Mouse (Mus musculus) limb, embryonic 14.5 days (tissue): ENCODE data around the gene Gpr108. TPM values are rescaled to one million over a fixed set of nuclear protein-coding genes. Genes with fewer than 3 reads are reported as not detected.

Experiments used
- ATAC-seq: fragments of 200-750 bp; cut with Nextera tagmentation; 2 replicates; pipeline ENCODE4 v1.8.0; 2017; ENCODE audit warnings: low read depth, moderate number of reproducible peaks, moderate TSS enrichment; ENCODE audit not compliant: low FRiP score
- DNase-seq: peaks from one replicate; pipeline ENCODE4 v3.0.0-alpha.2; 2015; ENCODE audit warnings: low spot score
- H3K27ac ChIP-seq: fragments of 300-500 bp; sonication (generic); replicated peaks from 2 replicates; pipeline ENCODE4 v1.5.1; 2014; ENCODE audit warnings: low read depth, mild to moderate bottlenecking, low read length, moderate library complexity, mixed read lengths
- H3K27me3 ChIP-seq: fragments of 300-500 bp; sonication (generic); 2 replicates; pipeline ENCODE4 v1.6.1; 2014; ENCODE audit warnings: low read length, mixed read lengths; ENCODE audit not compliant: control insufficient read depth, insufficient read depth
- H3K36me3 ChIP-seq: fragments of 300-500 bp; sonication (generic); 2 replicates; pipeline ENCODE4 v1.6.1; 2014; ENCODE audit warnings: mild to moderate bottlenecking, low read length, moderate library complexity, mixed read lengths; ENCODE audit not compliant: control insufficient read depth, insufficient read depth
- H3K4me1 ChIP-seq: fragments of 300-500 bp; sonication (generic); 2 replicates; pipeline ENCODE4 v1.6.1; 2014; ENCODE audit warnings: antibody characterized with exemption, low read length, mixed read lengths; ENCODE audit not compliant: control insufficient read depth, insufficient read depth
- H3K4me2 ChIP-seq: fragments of 300-500 bp; sonication (generic); replicated peaks from 2 replicates; pipeline ENCODE4 v1.6.1; 2014; ENCODE audit warnings: low read depth, mild to moderate bottlenecking, low read length, moderate library complexity; ENCODE audit not compliant: severe bottlenecking
- H3K4me3 ChIP-seq: fragments of 300-500 bp; sonication (generic); replicated peaks from 2 replicates; pipeline ENCODE4 v1.5.1; 2014; ENCODE audit warnings: low read length
- H3K9ac ChIP-seq: fragments of 300-500 bp; sonication (generic); 2 replicates; pipeline ENCODE4 v1.6.1; 2014; ENCODE audit warnings: mild to moderate bottlenecking, low read depth, low read length, moderate library complexity; ENCODE audit not compliant: severe bottlenecking
- H3K9me3 ChIP-seq: fragments of 300-500 bp; sonication (generic); 2 replicates; pipeline ENCODE4 v1.6.1; 2016; ENCODE audit warnings: low read length; ENCODE audit not compliant: control insufficient read depth
- POLR2A ChIP-seq: fragments of 200-500 bp; IDR thresholded peaks from 2 replicates; pipeline ENCODE4 v1.8.0; 2012; ENCODE audit warnings: inconsistent platforms, mild to moderate bottlenecking, moderate library complexity, borderline replicate concordance; ENCODE audit not compliant: insufficient read depth, insufficient read length; ENCODE audit errors: extremely low read depth
- WGBS: fragments of 180-500 bp; shearing (Covaris S2); extraction: QIAGEN DNeasy Blood & Tissue Kit; methylation state at CpG from one replicate; pipeline ENCODE4 v1.1.7; 2014; 5-methylcytosine and 5-hydroxymethylcytosine counted together
- polyA plus RNA-seq, 2 experiments: library from polyadenylated mRNA; depleted of rRNA in 1 of 2; stranded (reverse) in 1 of 2; unstranded in 1 of 2; fragments of >200 nt; fragmentation: Nextera tagmentation in 1 of 2; extraction: Ambion mirVana in 1 of 2; gene quantifications; 2 replicates each; pipeline versions ENCODE4 v1.2.1 to v1.2.3; 2012 to 2014

The Gpr108 gene
- polyA plus RNA-seq, 2 experiments: 36.4 to 39.6 TPM

DNA sequence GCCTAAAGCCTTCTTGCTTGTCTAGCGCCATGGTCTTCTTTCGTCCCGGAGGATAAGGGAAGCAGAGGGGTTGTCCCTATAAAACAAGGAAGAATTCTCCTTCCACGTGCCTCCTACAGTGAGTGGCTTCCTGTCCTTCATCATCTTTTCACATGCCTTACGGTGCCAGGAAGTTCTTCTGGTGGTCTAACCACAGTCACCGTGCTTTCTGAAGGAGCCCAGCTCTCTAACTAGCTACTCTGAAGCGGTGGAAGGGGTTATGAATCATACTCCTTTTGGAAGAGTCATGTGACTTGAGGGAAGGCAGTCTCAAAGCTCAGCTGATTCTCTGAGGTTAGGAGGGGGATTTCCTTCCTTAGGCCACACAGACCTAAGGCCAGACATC lies 42.4 kb upstream of the Gpr108 start:
- no peak for ATAC-seq
- no peak overlapping the region for H3K4me2 ChIP-seq
- no peak overlapping the region for H3K9ac ChIP-seq
- no peak overlapping the region for H3K4me3 ChIP-seq
- no peaks in the 10 kb centered on the region for H3K4me1 ChIP-seq
- no peaks in the 10 kb centered on the region for H3K27me3 ChIP-seq
- H3K27ac ChIP-seq: no peak overlapping the region
- no peak for DNase-seq
- H3K36me3 ChIP-seq: no peaks in the 10 kb centered on the region
- no peak for TF ChIP-seq POLR2A
- 87% methylated on average over 7 of the region's 7 CpGs for WGBS
- H3K9me3 ChIP-seq: no peaks in the 10 kb centered on the region; the same call in 1 of the 2 replicates

DNA sequence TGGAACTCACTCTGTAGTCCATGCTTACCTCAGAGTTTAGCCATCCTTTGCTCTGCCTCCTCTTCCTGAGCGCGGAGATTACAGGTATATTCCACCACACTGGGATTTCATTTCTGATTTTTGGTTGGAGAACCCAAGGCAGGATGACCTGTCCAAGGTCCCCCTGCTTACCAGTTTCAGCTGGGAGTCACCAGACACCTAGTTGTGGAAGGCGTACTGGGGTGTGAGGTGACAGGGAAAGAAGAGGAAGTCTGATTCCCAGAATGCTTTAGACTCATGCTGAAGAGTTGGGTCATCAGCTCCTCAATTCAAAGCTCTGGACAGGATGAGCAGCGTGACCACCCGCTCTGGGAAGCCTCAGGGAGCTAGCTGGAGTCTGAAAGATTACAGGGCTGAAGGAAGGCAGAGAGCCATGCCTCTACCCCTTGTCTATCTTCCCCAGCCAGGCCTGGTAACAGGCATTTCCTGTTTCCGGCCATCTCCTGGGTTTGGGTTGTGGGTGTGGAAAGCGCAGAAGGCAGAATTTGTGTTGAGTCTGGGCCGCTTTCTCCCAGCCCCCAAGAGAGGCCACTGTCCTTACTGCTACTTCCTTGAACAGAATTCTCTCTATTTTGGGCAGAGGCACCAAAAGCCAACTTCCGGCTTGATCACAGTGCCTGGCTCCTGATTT lies 41.9 kb upstream of the Gpr108 start:
- Histone ChIP-seq H3K9me3 (no peaks in the 10 kb centered on the region; the same call in 1 of the 2 replicates), H3K27me3 (no peaks in the 10 kb centered on the region), H3K4me1 (no peaks in the 10 kb centered on the region), H3K4me2 (no peak overlapping the region), H3K9ac (no peak overlapping the region), H3K27ac (no peak overlapping the region), H3K36me3 (no peaks in the 10 kb centered on the region), H3K4me3 (no peak overlapping the region)
- TF ChIP-seq POLR2A: no peak
- ATAC-seq: no peak
- no peak for DNase-seq
- 78% methylated on average over 9 of the region's 9 CpGs for WGBS

DNA sequence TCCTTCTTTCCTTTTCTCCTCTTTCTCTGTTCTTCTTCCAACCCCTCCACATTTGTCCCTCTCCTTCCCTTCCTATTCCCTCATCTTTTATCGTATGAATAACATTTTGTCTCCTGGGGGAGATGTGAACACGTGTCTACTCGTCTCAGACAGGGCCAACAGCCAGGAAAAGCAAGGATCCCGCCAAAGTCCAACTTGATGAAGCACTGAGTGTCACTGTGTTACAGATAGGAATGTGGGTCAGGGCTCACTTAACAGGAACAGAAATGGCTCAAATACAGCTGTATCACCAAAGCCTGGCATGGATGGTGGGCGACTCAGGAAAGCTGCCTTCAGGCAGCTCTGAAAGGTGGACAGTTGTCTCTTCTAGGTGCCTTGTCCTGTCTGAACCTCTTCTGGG lies 41.0 kb upstream of the Gpr108 start:
- no peak for ATAC-seq
- no peaks in the 10 kb centered on the region for H3K36me3 ChIP-seq
- 87% methylated on average over 5 of the region's 5 CpGs for whole genome bisulfite sequencing

DNA sequence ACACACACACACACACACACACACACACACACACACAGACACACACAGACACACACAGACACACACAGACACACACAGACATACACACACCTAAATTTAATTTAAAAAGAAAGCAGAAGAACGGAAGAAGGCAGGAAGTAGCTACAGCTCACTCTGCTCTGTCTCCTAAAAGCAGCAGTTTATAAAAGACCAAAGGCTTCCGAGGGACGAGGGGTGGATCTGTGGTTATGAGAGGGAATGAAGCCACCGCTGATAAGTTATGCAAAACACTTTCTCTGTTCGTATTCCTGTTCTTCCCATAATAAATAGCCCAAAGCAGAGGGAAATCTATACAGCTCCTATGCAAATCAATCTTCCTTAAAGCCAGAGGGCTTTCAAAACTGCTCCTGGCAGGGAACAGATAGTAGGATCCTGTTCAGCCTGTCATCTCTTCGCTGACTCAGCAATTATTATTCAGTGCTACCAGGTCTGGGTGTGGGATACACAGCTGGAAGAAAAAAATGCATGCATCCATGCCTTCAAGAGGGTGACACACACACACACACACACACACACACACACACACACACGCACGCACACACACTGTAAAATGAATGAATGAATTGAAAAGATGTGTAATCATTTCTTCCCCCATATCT lies 38.6 kb upstream of the Gpr108 start:
- no peak for TF ChIP-seq POLR2A
- Histone ChIP-seq H3K4me1 (no peaks in the 10 kb centered on the region), H3K36me3 (no peaks in the 10 kb centered on the region), H3K4me3 (no peak overlapping the region), H3K27me3 (no peaks in the 10 kb centered on the region), H3K27ac (no peak overlapping the region), H3K9ac (no peak overlapping the region), H3K9me3 (no peaks in the 10 kb centered on the region; the same call in 1 of the 2 replicates), H3K4me2 (no peak overlapping the region)
- DNase-seq (no peak), ATAC-seq (no peak)
- 68% methylated on average over 8 of the region's 8 CpGs for WGBS

More for the DNA sequence above, 41.0 kb upstream of the Gpr108 start:
- DNase-seq: no peak
- no peak overlapping the region for H3K27ac ChIP-seq
- no peak overlapping the region for H3K9ac ChIP-seq
- no peak overlapping the region for H3K4me3 ChIP-seq
- no peak overlapping the region for H3K4me2 ChIP-seq
- H3K9me3 ChIP-seq: no peaks in the 10 kb centered on the region; the same call in 1 of the 2 replicates
- no peaks in the 10 kb centered on the region for H3K4me1 ChIP-seq
- H3K27me3 ChIP-seq: no peaks in the 10 kb centered on the region
- no peak for TF ChIP-seq POLR2A

DNA sequence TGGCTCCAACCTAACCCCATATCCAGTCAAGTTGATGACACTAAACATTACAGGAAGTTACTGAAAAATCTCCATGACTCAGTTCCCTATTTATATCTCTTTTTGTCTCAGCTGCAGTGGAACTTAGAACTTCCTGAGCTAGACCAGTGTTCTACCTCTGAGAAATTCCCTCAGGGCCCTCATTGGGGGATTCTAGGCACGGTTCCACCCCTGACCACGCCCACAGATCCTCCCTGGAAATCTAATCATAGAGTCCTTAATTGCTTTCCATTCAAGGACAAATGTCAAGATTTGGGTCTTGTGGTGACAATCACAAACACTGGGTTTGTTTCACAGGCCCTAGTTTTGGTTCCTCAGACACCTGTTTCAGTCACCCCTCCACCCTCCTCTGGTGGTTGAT lies 36.8 kb upstream of the Gpr108 start:
- no peaks in the 10 kb centered on the region for H3K27me3 ChIP-seq
- H3K4me3 ChIP-seq: no peak overlapping the region
- no peaks in the 10 kb centered on the region for H3K4me1 ChIP-seq
- TF ChIP-seq POLR2A: no peak
- no peaks in the 10 kb centered on the region; the same call in 1 of the 2 replicates for H3K9me3 ChIP-seq
- no peaks in the 10 kb centered on the region for H3K36me3 ChIP-seq
- H3K4me2 ChIP-seq: no peak overlapping the region
- no peak overlapping the region for H3K9ac ChIP-seq
- WGBS: 60% methylated on average over 2 of the region's 2 CpGs
- ATAC-seq (no peak), DNase-seq (no peak)
- H3K27ac ChIP-seq: no peak overlapping the region
